Mouse (Mus musculus) spleen, embryonic (tissue): ENCODE measurements around the gene Ptgr1.

Source experiments
- CTCF ChIA-PET: fragments of 350-600 bp; sonication (Branson Sonifier 250); formaldehyde crosslinking; loops from one replicate; lab custom pipeline; 2022; lab: Charles Lee

The Ptgr1 gene

DNA sequence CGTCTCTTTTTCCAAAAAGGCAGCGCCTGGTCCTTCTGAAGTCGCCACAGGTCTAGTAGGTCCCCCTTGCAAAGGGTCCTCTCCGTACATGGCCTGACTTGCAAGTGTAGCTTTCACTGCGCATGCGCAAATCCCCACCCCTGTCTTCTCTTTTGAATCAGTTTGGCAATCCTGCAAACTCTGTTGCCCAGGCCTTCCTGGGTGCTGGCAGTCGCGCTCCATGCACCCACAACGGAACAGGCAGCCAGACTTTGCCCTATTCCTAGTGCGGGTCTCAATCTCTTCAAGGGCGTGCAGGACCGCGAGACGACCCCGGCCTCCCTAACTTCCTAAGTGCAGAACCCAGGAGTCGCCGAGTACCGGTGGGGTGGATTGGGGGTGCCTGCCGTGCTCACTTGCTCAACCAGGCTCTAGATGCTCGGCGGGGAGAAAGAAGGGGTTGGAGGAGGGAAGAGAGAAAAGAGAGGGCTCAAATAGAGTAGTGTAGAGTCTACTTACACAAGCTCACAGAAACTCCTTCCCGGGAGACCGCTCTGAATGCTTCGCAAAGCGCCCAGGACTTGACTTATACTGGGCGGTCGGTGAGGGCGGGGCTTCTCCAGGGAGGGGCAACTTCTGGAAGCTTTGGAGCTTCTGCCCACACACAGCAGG is at the start of gene Ptgr1:
TSS of gene Ptgr1 (minus strand) at position 580 of the 651 bp plus-strand sequence.
- CTCF ChIA-PET, result interaction anchor here (0.6 to 0.7 kb wide), 2 partner anchors 10 to 334 kb away, joined by 3 to 4 read pairs; no protein-coding TSS in a partner anchor

DNA sequence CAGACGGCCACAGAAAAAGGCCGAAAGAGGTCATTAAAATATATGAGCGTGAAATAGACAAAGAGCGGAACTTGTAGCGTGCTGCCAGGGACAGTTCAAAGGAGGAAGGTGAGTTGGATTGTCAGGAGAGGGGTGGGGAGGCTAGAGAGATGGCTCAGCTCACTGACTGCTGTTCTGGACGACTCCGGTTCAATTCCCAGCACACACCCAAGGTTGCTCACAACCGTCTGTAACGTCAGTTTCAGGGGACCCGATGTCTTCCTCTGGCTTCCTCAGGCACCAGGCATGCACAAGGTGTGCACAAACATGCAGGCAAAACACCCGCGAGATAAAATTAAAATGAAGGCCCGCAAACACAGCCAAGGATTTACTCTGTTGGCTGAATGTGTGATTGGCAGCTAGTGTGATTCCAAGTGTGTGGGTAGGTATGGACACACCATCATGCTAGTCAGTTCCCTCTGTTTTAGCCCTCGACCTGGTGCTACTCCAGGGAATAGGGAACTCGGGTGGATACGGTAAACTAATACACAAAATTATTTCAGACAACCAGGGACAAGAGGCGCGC is 48.9 kb upstream of the Ptgr1 start:
- CTCF ChIA-PET, result interaction anchor here (0.6 to 1.2 kb wide), 2 partner anchors 9 to 32 kb away, joined by 4 to 7 read pairs; partner anchors contain the start of gene Gm20503

DNA sequence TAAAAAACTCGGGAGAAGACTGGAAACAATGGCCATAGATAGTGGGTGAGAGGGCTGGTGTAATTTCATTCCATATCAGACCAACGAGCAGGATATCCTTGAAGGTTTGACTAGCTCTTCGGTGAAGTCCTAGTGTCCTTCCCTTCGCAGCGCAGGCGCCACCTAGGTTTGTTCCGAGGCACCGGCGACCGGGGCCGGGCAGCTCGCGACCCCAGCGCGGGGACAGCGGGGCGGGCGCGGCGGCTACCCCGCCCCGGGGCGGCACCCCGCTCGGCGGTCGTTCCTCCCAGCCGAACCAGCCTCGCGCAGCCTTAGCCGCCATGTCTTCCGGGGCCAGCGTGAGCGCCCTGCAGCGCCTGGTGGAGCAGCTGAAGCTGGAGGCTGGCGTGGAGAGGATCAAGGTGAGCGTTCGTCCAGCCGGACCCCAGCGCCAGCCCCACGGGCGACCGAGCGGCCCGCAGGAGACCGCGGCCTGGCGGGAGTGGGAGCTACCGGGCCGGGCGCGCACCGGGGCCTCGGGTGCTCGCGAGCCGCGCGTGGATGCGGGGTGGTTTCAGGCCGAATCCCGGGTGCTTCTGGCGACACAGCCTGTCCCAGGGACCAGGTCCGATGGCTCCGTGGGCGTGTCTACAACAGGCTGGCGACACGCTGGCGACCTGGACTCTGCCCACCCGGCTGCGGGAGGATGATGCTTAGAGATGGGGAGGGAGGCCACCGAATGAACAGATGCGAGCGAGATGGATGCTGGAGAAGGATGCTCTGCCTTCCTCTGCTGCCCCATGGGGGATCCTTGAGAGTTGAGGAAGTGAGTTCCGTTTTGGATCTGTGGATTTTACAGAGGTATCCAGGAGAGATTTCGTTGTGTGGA is 48.2 kb upstream of the Ptgr1 start, which contains the start of gene Gng10:
TSS of gene Gng10 (plus strand) at position 171 of the 868 bp plus-strand sequence.
- CTCF ChIA-PET, result interaction anchor here (0.7 to 1.2 kb wide), 2 partner anchors 32 to 41 kb away, joined by 4 to 6 read pairs; partner anchors contain the start of gene Gm20503

DNA sequence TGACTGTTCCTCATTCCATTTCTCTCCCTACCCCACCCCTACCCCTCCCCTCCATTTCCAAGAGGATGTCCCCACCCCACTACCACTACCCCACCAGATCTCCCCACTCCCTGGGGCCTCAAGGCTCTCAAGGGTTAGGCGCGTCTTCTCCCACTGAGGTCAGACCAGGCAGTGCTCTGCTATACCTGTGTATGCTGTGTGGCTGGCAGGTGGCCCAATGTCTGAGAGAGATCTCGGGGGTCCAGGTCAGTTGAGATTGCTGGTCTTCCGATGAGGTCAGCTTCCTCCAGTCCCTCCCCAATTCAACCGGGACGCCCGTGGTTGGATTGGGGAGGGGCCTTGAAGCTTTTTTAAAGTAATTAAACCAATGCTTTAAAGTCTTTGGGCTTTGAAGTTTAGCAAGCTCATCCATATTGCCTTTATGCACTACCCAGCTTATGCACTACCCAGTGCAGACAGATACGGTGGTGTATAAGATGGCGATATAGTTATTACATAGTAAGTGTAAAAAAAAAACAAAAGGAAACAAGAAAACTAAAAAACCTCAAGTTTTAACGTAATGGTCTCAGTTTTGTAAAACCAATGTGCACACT is 47.5 kb upstream of the Ptgr1 start:
- CTCF ChIA-PET, result interaction anchor here (0.7 to 1.2 kb wide), 2 partner anchors 31 to 40 kb away, joined by 4 to 6 read pairs; partner anchors contain the start of gene Gm20503

DNA sequence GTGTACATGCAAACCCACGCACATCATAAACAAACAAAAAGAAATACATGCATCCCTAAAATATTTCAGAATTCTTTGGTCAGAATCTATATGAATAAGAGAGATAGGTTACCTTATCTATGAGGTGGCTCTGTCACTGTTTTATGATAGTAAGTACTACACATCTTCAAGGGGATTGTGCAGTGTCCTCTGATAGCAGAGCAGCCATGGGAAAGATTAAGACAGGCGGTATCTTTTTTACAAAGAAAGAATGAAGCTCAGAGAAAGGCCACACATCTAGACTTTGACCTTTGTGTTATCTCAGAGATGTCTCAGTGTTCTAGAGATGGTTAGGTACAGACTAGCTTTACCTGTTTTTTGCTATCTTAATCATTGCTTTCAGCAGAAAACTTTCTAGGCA is 30.0 kb upstream of the Ptgr1 start:
- CTCF ChIA-PET, result no interaction called here

DNA sequence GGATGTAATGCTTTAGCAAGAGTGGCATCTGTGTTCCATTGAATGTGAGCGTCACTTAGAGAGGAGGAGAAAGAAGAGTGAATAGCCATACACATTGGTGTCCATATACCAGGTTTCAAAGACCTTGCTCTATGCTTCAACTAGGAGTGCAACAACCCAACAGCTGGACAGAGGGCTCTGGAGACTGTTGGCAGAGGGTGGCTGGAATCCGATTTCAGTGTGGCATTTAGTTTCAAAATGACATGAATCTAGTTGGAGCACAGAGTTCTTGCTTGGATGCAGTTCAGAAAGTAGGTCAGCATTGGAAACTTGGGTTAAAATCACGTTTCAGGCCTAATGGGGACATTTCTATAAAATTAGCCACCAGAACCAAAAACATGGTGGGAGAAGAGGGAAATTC is 28.3 kb upstream of the Ptgr1 start:
- CTCF ChIA-PET, result interaction anchor here (0.6 kb wide), 1 partner anchor 18 kb away, joined by 3 read pairs; no protein-coding TSS in a partner anchor

DNA sequence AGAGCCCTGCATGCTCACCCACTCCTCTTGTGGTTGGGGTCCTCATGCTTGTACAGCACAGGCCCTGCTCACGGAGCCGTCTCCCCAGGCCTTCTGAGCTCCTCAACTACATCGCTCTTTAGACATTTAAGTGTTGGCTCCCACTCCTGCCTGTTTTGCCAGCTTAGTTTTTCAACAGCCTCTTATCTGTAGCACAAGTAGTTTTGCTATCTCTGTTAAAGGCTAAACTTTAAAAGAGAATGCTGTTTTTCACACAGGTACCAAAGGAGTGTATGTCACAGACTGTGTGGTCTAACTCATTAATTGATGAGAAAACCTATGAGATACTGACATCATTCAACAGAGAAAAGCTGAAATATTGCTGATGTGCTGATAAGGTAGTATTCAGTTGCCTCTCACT is 24.5 kb upstream of the Ptgr1 start:
- CTCF ChIA-PET, result no interaction called here

DNA sequence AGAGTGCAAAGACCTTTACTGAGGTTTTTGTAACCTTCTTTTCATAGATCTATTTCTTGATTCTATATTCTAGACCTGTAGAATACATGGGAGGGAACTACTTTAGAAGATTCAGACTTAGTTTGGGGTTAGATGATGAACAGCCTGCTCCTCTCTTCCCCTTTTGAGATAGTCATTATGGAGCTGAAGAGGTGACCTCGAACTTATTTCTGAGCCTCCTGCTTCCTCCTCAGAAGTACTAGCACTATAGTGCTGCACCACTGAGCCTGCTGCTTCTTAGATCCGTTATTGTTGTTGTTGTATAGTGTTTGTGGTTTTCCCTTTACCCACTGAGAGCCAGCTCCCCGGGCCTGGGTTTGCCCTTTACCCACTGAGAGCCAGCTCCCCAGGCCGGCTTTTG is 22.8 kb upstream of the Ptgr1 start:
- CTCF ChIA-PET, result no interaction called here

DNA sequence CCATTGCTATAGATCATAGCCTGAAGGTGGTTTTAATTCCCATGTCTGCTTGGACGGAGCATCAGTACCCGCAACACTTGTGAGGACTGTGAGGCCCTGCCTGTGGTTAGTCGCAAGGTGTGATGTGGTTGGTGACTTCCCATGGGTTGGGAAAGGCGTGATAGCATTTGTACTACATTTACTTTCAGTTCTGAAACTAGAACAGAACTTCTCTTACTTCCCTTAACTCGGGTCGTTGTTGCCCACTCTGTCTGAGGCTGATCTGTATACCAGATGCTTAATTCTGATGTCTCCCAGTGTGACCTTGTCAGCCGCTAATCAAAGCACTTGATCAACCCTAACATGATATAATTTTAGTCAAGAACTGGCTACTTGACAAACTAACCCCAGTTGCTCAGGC is 22.3 kb upstream of the Ptgr1 start:
- CTCF ChIA-PET, result no interaction called here

DNA sequence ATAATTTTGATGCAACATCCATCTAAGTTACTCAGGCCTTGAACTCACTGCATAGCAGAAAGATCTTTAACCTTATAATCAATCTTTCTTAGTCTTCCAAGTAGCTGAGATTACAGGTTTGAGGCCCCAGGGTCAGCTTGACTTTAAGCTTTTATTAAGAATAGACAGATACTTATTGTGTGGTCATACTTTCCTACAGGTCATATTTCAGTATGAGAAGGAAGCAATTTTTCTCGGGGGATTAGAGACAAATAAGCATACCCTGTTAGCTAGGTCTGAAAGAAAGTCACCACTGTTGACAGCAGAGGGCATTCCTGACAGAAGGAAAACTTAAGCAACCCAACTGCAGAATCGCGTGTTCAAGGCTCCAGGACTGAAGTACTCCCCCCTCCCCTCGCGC is 21.1 kb upstream of the Ptgr1 start:
- CTCF ChIA-PET, result no interaction called here

DNA sequence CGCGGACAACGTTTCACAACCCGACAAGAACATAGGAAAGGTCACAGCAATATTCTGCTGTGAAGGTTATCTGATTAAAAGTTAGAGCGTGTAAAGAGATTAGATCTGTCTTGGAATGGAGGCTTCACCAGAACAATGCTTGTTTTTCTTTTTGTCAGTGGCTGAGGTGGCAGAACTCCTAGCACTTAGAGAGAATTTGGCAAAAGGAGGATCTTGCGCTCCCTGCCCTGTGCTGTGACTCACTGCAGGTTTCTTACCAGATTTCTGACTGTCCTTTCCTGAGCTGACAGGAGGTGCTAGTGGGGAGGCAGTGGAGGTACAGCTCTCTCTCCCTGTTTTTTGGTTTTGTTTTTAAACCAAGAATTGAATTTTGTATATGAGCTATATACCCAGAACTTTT is 20.1 kb upstream of the Ptgr1 start:
- CTCF ChIA-PET, result no interaction called here

DNA sequence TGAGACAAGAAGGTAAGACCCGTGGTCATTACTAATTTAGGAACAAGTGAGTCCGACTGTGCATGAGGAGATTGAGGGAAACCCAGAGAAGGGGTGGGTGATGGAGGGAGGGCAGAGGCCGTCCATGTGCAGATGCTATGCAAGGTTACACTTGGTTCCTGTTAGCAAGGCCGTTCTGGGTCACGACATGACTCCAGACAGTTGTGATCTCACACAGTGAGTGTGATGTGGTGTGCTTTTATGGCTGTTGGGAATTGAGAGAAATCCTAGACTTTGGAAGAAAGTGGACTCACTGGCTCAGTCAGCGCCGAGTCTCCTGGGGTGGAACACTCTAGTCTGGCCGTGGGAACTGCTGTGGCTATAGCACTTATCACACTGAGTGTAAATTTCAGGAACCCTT is 19.3 kb upstream of the Ptgr1 start:
- CTCF ChIA-PET, result no interaction called here

DNA sequence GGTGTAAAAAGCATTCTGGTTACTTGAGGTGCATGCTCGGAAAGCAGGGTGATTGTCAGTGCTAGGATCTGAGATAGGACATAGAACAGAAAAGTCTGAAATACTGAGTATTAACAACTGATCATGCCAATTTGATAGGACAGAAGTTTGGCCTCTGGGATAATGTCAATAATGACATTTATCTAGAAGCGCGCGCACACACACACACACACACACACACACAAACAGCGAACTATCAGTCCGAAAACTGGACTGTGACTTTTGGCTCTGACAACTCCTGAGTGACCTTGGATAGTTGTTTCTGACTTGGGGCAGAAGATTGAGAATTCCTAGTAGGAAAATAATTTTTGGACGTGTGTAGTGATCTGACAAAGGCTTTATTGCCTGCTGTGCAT is 16.9 kb upstream of the Ptgr1 start:
- CTCF ChIA-PET, result interaction anchor here (1.4 kb wide), 1 partner anchor 31 kb away, joined by 4 read pairs; the partner anchor contains the start of gene Gng10

DNA sequence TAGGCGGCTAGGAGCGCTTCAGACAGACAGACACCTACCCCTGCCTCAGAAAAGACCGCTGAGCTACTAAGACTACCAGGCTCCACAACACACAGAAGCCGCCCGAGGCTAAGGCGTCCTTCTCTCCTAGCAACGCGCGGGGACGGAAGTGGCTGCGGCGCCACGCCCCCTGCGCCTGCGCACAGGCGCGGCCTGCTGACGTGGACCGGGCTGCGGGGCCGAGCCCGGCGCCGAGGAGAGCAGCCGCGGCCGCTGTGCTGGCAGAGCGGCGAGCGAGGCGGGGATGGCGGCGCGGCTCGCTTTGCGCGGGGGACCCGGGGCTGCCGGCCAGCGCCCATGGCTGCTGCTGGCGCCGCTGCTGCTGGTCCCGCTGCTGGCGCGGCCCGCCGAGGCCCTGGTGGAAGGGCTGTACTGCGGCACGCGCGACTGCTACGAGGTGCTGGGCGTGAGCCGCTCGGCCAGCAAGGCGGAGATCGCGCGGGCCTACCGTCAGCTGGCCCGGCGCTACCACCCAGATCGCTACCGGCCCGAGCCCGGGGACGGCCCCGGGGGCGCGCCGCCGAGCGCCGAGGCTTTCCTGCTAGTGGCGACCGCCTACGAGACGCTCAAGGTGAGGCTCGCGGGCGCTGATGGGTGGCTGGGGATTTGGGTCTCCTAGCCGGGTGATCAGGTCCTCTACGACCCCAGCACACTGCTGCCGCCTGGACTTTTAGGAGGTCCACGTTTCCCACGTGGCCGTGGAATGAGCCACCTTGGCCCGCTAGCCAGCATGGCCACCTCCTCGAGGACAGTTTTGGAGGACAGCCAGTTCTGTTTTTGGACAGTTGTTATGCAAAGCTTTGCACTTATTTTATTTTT is 16.3 kb upstream of the Ptgr1 start, which contains the start of gene Gm20503:
TSS of gene Gm20503 (plus strand) at position 263 of the 858 bp plus-strand sequence.
- CTCF ChIA-PET, result interaction anchor here (1.4 kb wide), 1 partner anchor 32 kb away, joined by 4 read pairs; the partner anchor contains the start of gene Gng10

DNA sequence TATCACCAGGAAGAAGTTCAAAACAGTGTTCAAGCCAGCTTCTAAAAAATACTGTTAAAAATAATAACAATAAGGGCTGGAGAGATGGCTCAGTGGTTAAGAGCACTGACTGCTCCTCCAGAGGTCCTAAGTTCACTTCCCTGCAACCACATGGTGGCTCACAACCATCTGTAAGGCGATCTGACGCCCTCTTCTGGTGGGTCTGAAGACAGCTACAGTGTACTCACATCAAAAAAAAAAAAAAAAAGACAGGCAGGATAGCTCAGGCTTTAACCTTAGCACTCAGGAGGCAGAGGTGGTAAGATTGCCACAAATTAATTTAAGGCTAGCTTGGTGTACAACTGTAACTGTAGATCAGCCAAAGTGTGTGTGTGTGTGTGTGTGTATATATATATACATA is 13.7 kb upstream of the Ptgr1 start:
- CTCF ChIA-PET, result interaction anchor here (0.5 to 1.5 kb wide), 3 partner anchors 15 to 168 kb away, joined by 3 to 16 read pairs (median 4); no protein-coding TSS in a partner anchor

DNA sequence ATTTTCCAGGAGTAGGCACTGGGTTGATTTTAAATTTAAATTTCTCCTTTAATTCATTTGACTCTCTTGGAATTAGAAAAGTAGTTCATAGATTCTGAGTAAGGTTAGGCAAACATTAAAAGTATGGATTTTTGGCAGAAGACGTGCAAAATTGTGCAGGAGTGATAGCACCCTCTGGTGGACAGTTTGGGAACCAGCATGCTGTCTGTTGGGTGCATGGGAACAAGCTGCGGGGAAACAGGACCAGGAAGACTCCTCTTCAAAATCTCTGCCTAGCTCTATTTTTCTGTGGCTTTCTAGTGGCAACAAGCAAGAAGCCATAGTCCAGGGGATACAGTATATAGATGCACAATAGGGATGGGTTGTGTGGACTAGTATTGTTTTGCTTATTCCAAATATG is 12.8 kb upstream of the Ptgr1 start:
- CTCF ChIA-PET, result interaction anchor here (0.6 to 1.5 kb wide), 3 partner anchors 14 to 46 kb away, joined by 3 to 4 read pairs (median 4); no protein-coding TSS in a partner anchor

DNA sequence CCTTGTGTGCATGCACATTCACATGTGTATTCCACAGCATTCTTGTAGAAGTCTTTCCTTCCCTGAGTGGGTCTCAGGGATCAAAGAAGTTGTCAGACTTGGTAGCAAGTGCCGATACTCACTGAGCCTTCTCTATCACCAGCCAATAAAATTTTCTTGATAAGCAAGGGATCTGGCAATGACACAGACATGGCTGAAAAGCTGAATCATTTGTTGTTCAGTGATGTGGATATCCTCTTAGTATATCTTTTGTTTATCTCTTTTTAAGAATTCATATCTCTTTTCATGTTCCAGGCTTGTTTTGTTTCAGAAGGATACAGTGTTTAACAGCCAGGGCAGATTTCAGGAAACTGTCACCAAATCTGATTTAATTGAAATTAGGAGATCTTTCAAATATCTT is 11.8 kb upstream of the Ptgr1 start:
- CTCF ChIA-PET, result interaction anchor here (0.7 to 0.9 kb wide), 2 partner anchors 22 to 501 kb away, joined by 3 read pairs; no protein-coding TSS in a partner anchor

DNA sequence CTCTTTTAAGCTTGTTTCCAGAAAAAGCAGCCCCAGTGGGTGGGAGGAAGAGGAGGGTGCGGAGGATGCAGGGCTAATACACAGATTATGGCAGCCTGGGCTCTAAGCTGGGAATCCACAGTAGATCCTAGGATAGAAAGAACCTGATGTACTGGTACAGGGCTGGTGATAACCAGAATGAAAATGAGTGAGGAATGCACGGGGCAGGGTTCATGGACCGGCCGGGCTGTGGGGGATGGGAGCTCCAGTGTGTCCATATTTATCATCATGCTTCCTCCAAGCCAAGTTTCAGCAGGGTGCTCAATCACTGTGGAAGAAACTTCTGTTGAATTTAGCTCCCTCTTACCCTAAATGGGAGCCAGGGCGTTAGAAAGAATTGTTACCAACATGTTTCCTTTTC is 10.2 kb upstream of the Ptgr1 start:
- CTCF ChIA-PET, result interaction anchor here (0.6 kb wide), 1 partner anchor 10 kb away, joined by 4 read pairs; the partner anchor contains the start of gene Ptgr1

DNA sequence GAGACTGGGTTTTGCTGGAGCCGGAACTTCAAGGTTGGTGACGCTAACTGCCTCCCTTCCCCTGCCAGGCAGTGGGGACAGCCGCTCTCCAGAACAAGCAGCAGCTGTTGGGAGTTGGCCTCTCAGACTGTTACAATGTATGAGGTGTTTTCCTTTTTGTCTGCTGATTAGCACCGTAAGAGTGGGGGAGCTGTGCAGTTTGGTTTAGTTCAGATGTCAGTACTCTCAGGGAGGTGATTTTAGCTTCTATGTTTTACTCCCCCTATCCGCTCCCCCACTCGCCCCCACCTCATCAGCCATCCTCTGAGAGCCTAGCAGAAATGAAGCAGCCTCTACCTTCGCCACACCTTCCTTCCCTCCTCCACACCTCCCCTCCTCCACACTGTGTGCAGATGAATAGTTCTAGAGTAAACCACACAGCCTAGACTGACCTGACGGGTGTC is 8.4 kb upstream of the Ptgr1 start:
- CTCF ChIA-PET, result no interaction called here

DNA sequence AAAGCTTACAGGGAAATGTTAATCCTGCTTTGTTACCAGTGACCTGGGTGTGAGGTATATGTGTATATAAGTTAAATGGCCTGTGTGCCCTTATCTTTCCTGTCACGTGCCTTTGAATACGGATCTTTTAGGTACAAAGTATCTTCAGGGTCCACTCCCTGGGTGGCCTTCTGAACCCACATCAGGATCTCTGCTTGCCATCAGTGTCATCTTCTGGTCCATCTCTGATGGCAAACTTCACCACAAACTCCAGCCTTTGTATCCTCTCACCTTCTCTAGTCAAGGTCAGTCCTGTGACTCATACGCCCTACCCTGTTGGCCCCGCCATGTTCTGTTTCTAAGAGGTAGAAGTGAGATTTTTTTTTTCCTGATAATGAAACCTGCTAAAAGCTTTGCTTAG is 7.8 kb upstream of the Ptgr1 start, which contains the start of gene Dnajc25:
TSS of gene Dnajc25 (plus strand) at position 301 of the 400 bp plus-strand sequence.
- CTCF ChIA-PET, result no interaction called here
